Mouse (Mus musculus) liver, adult (tissue): ENCODE measurements at regions not wholly inside any gene's neighbourhood (a gene's known extent, or its start where the extent isn't known, plus 50 kb on each side); places are given as distances from the start of the nearest gene placed in this dataset.

Experiments used
- GATA4 ChIP-seq: IDR thresholded peaks from 2 replicates; pipeline ENCODE4 v1.6.1; 2014; ENCODE audit warnings: mild to moderate bottlenecking, low read length; ENCODE audit not compliant: insufficient replicate concordance

DNA sequence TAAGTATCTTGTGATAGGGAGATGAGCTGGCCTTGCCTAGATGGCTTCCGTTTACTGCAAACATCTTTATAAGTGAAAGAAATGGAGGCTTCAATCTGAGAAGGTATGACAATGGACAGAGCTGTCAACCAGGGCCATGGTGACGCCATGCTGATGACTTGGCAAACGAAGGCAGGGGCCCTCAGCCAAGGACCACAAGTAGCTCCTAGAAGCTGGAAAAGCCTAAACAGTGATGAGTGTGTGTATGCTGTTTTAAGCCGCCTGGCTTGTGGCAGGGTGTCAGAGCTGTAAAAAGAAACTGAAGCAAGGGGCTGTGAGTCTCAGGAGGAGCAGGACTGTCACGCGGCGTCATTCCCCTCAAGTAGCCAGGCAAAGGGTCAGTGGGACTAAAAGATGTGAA lies 116.4 kb upstream of the Top1 start:
- no peak for TF ChIP-seq GATA4

DNA sequence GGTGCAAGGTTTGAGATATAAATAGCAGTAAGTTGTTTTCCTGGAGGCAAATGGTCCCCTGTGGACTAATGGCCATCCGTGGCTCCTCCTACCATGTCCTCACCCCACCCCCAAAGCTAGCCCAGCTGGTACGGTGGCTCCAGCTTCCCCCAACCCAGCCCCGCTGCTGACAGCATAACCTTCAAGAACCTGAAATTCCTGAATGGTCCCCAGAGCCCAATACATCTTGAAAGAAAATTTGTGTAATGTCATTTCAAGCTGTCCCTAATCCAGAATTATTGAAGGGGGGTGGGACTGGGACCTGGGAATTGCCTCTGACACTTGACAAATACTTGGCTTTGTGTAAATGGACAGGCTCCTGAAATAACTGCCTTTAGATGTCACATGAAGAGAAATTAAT lies 115.3 kb upstream of the Top1 start:
- no peak for TF ChIP-seq GATA4

GRCm38 (mm10) chr2:160537319-160537719 lies 108.4 kb upstream of the Top1 start:
- TF ChIP-seq GATA4 = no peak

GRCm38 (mm10) chr2:160545527-160545926 lies 100.2 kb upstream of the Top1 start:
- no peak for TF ChIP-seq GATA4

DNA sequence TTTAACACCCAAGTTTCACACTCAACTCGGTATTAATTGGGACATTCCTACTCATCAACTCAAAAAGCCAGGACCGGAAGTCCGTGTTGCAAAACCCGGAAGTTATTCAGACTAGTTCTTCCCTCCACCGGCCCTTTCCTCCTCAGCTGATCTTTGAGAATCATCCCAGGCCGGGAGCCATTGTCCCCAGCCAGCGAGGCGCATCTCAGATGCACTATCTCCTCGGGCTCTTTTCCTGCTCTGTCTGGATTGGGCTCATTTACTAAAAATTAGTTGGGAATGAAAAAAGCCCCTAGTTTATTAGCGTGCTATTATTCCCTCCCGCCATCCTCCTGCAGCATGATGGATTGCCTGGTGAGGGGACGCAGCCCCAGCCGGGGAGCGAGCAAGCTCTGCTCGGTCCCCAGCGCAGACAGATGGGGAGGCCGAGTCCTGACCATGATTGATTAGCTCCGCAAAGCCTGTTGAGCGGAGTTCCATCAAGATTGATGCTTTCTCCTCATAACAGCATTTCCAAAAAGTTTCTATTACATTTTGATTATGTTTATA lies 93.5 kb upstream of the Top1 start:
- no peak for TF ChIP-seq GATA4

- TF ChIP-seq GATA4 = no peak
These were observed 84.0 kb upstream of the Top1 start for GRCm38 (mm10) chr2:160561711-160562110.

DNA sequence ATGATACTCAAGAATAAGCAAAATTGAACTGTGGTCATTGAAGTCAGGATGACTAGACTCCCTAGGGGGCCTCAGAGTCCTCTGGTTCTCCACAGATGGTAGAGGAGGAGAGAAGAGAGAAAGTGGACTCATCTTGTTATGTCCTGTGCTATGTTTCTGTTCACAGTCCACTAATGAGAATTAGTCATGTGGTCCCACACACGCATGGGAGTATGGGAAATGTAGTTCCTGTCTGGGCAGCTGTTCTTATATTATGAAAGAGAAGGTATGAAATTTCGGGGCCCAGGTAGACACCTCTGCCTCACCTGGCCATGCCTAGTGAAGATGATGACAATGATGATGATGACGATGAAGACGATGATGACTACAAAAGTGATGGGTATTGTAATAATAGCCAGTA lies 77.9 kb upstream of the Top1 start:
- no peak for TF ChIP-seq GATA4

GRCm38 (mm10) chr2:160569496-160569895 lies 76.2 kb upstream of the Top1 start:
- no peak for TF ChIP-seq GATA4

DNA sequence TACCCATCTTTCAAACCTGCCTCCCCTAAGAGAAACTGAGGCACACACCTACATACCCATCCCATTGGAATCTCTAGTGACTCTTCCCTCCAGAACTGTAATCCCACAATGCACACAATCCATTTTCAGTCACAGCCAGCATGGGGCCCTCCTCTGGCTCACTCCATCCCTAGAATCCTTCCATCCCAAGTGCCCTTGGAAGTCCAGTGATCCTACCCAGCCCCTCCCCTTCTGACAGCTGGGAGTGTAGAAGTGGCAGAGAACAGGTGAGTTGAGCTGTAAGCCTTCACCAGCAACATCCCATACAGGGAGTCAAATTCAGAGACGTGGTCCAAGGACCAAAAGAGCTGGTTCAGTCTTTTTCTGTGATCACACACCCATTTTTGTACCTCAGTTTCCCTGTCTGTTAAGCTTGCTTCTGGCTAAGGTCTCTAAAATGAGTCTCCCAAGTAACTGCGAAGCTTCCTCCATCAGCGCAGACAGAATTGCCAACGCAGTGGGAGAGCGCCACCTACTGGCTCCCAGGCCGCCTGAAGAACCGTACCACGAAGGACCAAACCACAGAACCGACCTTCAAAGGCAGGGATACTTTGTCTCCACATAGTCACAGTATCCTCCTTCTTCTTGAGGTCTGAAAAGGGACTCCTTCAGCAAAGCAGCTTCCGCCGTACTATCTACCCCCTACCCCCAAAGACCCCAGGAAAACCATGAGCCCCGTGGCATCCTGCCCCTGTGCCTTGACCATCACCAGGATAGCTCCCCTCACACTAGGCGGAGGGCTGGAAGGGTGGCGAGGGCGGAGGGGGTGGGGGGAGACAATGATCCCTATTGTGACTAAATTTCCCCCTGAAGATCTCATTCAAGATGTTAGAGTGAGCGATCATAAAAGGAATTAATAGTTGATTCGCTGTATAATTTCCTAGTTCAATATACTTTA lies 67.0 kb upstream of the Top1 start:
- no peak for TF ChIP-seq GATA4

DNA sequence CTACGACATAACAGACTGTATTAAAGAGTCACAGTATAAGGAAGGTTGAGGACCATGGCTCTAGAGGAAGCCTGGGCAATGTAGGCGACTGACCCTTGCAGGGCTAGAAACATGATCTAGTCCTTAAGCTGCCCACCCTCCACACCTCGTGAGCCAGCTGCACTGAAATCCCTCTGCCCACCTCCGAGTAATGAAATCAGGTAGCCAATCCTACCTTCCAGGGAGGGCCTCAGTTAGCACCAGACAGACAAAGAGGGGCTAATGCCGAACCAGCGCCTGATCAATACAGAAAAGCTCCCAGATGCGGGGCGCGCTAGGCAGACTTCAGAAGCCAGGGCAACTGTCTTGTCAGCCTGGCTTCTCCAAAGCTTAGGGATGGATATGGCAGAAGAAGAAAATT lies 65.4 kb upstream of the Top1 start:
- TF ChIP-seq GATA4 = no peak

GRCm38 (mm10) chr2:160581029-160581428 lies 64.7 kb upstream of the Top1 start:
- TF ChIP-seq GATA4 = no peak

- TF ChIP-seq GATA4 = no peak
These were observed 62.2 kb upstream of the Top1 start for GRCm38 (mm10) chr2:160583506-160583905.

DNA sequence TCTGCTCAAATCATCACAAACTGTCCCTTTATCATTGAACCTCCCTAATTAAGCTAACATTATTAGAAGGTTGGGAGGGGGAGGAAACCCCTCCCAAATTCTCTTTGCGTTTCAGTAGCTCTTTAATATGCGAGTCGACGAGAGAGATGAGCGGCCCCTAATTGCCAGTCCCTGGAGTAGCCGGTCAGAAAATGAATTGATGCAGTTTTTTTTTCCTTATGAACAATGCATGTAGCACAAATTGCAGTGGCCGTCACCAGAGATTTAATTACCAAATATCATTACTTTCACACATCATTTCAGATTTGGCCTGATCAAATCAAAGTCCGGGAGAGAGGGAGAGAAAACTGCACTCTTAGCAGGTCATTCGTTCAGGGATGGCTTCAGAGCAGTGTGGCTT lies 61.1 kb upstream of the Top1 start:
- TF ChIP-seq GATA4 = no peak

GRCm38 (mm10) chr2:160587015-160587835 lies 58.5 kb upstream of the Top1 start:
- TF ChIP-seq GATA4 = no peak

GRCm38 (mm10) chr2:160588401-160588800 lies 57.3 kb upstream of the Top1 start:
- TF ChIP-seq GATA4 = no peak
